Mouse (Mus musculus) bone marrow, adult 2 months (tissue): ENCODE data around the gene Manf. TPM values are rescaled to one million over a fixed set of nuclear protein-coding genes. Genes with fewer than 3 reads are reported as not detected.

Experiments
- H3K27ac ChIP-seq: fragments of 200-500 bp; 2 replicates; pipeline ENCODE4 v1.5.1; 2012; ENCODE audit warnings: low read depth, mild to moderate bottlenecking, control low read depth, inconsistent platforms, low read length; ENCODE audit not compliant: control insufficient read depth, poor library complexity, insufficient read depth
- H3K4me1 ChIP-seq: fragments of 200-500 bp; 2 replicates; pipeline ENCODE4 v1.6.1; 2011; ENCODE audit warnings: low read length; ENCODE audit not compliant: control insufficient read depth, insufficient read depth
- H3K4me3 ChIP-seq: fragments of 200-500 bp; replicated peaks from 2 replicates; pipeline ENCODE3; 2011; ENCODE audit warnings: mild to moderate bottlenecking, low read depth, low read length, control low read depth; ENCODE audit not compliant: control insufficient read depth
- CTCF ChIP-seq: fragments of 200-500 bp; IDR thresholded peaks from 2 replicates; pipeline ENCODE4 v1.5.1; 2011; ENCODE audit warnings: low read length, control low read depth; ENCODE audit not compliant: control insufficient read depth, insufficient read depth
- POLR2A ChIP-seq: fragments of 200-500 bp; IDR thresholded peaks from 2 replicates; pipeline ENCODE4 v1.6.1; 2011; ENCODE audit warnings: low read depth, mild to moderate bottlenecking, control low read depth, low read length, borderline replicate concordance; ENCODE audit not compliant: control insufficient read depth
- WGBS: fragments of 180-500 bp; shearing (Covaris S2); methylation state at CpG from one replicate; pipeline ENCODE4 v1.1.7; 2018; 5-methylcytosine and 5-hydroxymethylcytosine counted together
- polyA plus RNA-seq: library from polyadenylated mRNA; stranded (reverse); fragments of >200 nt; gene quantifications from 2 replicates; pipeline ENCODE4 v1.2.4, GENCODE M21; 2011; ENCODE audit warnings: low replicate concordance; ENCODE audit not compliant: missing spikeins, insufficient read depth, insufficient read length

The Manf gene
- polyA plus RNA-seq, 1 experiment, result 100 TPM

DNA sequence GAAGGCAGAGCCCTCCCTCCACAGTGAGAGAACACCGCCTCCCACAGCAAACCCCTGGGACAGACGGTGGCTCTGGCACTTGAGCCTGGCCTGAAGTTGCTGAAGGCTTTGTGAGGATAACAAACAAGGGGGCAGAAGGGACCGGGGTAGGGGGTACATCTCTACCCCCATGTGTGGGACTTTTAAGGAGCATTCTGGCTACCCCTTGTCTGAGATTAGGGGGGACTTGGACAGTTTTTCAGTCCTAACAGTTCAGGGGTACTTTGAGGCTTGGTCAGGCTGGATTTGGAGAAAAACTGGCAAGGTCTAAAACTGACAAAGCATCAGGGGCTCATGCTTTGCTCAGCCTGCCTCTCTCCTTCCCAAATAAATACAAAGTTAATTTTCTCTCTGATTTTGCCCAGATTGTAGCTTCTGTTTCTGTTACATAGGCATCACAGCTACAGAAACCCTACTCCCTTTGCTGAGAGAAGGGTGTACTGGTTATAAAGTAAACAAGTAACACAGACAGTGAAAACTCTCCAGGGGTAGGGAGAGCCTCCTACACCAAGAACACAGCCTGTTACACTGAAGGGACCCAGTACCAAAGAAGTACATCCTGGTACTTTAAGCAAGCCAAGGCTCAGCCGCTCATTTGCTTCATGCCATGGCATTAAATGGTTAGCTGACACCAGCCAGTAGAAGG, 10.6 kb downstream of the Manf start:
- peaks cover 2% of the 10 kb centered on the region; the same call in 1 of the 2 replicates for H3K4me1 ChIP-seq
- no peak overlapping the region for H3K27ac ChIP-seq
- TF ChIP-seq CTCF (no peak), POLR2A (no peak)
- no peak overlapping the region for H3K4me3 ChIP-seq
- WGBS, result 75% methylated on average over 4 of the region's 4 CpGs

DNA sequence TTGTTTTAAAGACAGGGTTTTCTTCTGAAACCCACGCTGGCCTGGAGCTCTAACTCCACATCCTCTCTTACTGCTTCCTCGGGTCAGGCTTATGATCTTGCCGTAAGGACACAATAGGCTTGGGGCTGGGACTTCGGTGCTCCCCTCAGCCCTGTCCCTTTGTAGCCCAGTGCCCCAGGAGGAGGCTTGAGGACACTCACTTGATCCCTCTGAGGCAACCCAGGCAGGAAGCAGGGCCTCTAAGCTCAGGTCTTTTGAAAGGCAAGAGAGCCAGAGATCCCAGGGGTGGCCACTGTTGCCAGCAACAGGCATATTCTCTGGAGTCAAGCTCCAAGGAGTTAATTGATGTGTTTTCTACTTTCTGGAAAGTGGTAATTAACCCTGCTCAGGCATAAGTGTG, 12.3 kb downstream of the Manf start:
- Histone ChIP-seq H3K27ac (no peak overlapping the region), H3K4me3 (no peak overlapping the region), H3K4me1 (peaks cover 2% of the 10 kb centered on the region; the same call in 1 of the 2 replicates)
- TF ChIP-seq POLR2A, result no peak
- TF ChIP-seq CTCF, result no peak
- 77% methylated on average over 4 of the region's 4 CpGs for WGBS

DNA sequence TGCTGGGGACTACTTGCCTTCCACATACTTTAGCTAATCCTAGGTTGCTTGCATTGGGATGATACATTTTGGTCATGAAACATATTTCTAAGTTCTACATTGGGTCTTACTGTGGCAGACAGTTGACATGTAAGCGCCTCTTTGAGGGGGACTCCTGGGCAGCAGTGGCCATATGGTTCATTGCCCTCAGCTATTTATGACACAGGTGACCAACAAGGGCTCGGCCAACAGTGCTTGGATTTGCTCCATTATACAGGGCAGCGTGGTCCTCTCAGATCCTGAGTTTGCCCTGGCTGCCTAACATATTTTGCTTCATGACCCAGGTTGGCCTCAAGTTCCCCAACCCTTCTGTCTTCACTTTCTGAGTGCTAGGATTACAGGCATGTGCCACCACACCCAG, 15.1 kb downstream of the Manf start:
- Histone ChIP-seq H3K27ac (no peak overlapping the region), H3K4me1 (no peaks in the 10 kb centered on the region), H3K4me3 (no peak overlapping the region)
- TF ChIP-seq POLR2A (no peak), CTCF (no peak)
- 93% methylated on average over 3 of the region's 3 CpGs for WGBS

DNA sequence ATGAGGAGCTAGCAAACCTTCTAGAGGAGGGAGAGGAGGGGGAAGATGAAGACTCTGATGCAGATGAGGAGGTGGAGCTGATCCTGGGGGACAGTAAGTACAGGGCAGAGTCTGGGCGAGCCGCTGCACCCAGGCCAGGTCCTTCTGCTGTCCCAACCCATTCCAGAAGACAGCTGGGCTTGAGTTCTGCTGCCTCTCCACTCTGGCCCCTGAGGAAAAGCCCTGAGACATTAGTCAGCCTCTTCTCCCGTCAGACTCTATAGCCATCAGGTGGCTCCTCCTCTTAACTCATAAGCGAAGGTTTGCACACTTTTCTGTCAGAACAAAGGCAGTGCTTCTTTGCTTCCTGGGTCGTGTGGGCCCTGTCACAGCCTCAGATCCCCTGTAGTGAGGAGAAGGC, 17.6 kb downstream of the Manf start:
- Histone ChIP-seq H3K27ac (no peak overlapping the region), H3K4me1 (no peaks in the 10 kb centered on the region), H3K4me3 (no peak overlapping the region)
- TF ChIP-seq POLR2A (no peak), CTCF (no peak)
- WGBS, result 88% methylated on average over 5 of the region's 5 CpGs

DNA sequence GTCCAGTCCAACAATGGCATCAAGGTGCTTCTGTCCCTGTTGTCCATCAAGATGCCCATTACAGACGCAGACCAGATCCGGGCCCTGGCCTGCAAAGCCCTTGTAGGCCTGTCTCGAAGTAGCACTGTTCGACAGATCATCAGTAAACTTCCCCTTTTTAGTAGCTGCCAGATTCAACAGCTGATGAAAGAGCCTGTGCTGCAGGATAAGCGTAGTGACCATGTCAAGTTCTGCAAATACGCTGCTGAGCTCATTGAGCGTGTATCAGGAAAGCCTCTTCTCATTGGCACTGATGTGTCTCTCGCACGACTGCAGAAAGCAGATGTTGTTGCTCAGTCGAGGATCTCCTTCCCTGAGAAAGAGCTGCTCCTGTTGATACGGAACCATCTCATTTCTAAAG, 33.7 kb downstream of the Manf start:
- WGBS, result 33% methylated on average over 11 of the region's 11 CpGs
- Histone ChIP-seq H3K4me1 (no peaks in the 10 kb centered on the region; the same call in 1 of the 2 replicates), H3K27ac (no peak overlapping the region), H3K4me3 (no peak overlapping the region)
- no peak for TF ChIP-seq CTCF
- no peak for TF ChIP-seq POLR2A

DNA sequence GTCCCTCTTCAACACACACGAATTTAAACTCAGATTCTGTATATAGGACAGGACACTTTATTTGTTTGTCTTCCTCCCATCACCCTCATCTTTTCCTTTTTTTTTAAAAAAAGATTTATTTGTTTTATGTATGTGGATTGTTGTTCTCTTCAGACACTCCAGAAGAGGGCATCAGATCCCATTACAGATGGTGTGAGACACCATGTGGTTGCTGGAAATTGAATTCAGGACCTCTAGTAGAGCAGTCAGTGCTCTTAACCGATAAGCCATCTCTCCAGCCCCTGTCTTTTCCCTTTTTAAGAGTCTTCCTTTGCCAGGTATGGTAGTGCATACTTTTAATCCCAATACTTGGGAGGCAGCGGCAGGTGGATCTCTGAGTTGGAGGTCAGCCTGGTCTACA, 35.1 kb downstream of the Manf start:
- no peaks in the 10 kb centered on the region; the same call in 1 of the 2 replicates for H3K4me1 ChIP-seq
- TF ChIP-seq POLR2A (no peak), CTCF (no peak)
- 76% methylated on average over 3 of the region's 3 CpGs for WGBS
- no peak overlapping the region for H3K4me3 ChIP-seq
- no peak overlapping the region for H3K27ac ChIP-seq

DNA sequence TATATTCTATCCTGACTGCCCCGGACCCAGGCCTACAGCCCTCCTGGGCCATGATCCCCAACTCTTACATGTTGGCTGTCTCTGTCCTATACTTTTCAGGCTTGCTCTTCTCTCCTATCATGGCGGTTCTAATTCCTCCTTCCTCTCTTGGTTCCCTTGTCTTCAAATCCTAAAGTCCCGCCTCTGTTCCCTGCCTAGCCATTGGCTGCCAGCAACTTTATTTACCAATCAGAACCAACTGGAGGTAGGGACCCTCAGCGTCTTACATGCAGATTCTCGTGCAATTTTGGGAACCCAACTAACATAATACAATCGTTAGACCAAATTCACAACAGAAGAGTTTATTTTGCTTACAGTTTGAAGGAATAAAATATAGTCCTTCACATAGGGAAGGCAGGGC, 49.0 kb downstream of the Manf start:
- Histone ChIP-seq H3K27ac (no peak overlapping the region), H3K4me3 (no peak overlapping the region), H3K4me1 (no peaks in the 10 kb centered on the region)
- TF ChIP-seq POLR2A, result no peak
- TF ChIP-seq CTCF, result no peak
- 88% methylated on average over 6 of the region's 6 CpGs for WGBS

DNA sequence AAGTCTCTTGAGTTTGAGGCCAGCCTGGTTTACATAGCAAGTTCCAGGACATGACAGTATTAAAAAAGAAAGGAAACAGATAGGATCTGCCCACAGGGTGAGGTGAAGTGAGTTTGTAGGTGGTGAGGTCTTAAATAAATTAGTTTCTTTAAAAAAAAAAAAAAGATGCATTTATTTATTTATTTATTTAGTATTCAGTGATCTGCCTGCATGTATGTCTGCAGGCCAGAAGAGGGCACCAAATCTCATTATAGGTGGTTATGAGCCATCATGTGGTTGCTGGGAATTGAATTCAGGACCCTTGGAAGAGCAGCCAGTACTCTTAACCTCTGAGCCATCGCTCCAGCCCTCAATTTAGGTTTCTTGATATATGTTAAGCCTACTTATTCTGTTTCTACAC, 51.2 kb downstream of the Manf start:
- no peak overlapping the region for H3K27ac ChIP-seq
- TF ChIP-seq CTCF, result no peak
- TF ChIP-seq POLR2A, result no peak
- no peaks in the 10 kb centered on the region for H3K4me1 ChIP-seq
- no peak overlapping the region for H3K4me3 ChIP-seq
- WGBS, result 94% methylated on average over 1 of the region's 1 CpGs
